Mouse (Mus musculus) stomach, postnatal 0 days (tissue): Measurements from ENCODE around the gene Prkcb. TPM values are rescaled to one million over a fixed set of nuclear protein-coding genes. Genes with fewer than 3 reads are reported as not detected.

Experiments used
- ATAC-seq: fragments of 200-750 bp; cut with Nextera tagmentation; 2 replicates; pipeline ENCODE4 v1.8.0; 2017; ENCODE audit not compliant: low FRiP score, low TSS enrichment
- DNase-seq: peaks from one replicate; pipeline ENCODE4 v3.0.0-alpha.2; 2016; ENCODE audit warnings: low spot score
- H3K27ac ChIP-seq: fragments of 300-500 bp; sonication (generic); replicated peaks from 2 replicates; pipeline ENCODE4 v1.5.1; 2014; ENCODE audit warnings: mild to moderate bottlenecking, control low read depth
- H3K27me3 ChIP-seq: fragments of 300-500 bp; sonication (generic); 2 replicates; pipeline ENCODE4 v1.6.1; 2014; ENCODE audit warnings: low read length; ENCODE audit not compliant: control insufficient read depth, insufficient read depth
- H3K36me3 ChIP-seq: fragments of 300-500 bp; sonication (generic); 2 replicates; pipeline ENCODE4 v1.6.1; 2014; ENCODE audit warnings: low read length, mixed read lengths; ENCODE audit not compliant: control insufficient read depth, insufficient read depth
- H3K4me1 ChIP-seq: fragments of 300-500 bp; sonication (generic); replicated peaks from 2 replicates; pipeline ENCODE4 v1.6.1; 2014; ENCODE audit warnings: antibody characterized with exemption; ENCODE audit not compliant: control insufficient read depth, insufficient read depth
- H3K4me2 ChIP-seq: fragments of 300-500 bp; sonication (generic); replicated peaks from 2 replicates; pipeline ENCODE4 v1.6.1; 2014; ENCODE audit warnings: low read depth, mild to moderate bottlenecking, control low read depth, moderate library complexity
- H3K4me3 ChIP-seq: fragments of 300-500 bp; sonication (generic); 2 replicates; pipeline ENCODE4 v1.5.1; 2014; ENCODE audit warnings: low read depth, low read length, control low read depth
- H3K9ac ChIP-seq: fragments of 300-500 bp; sonication (generic); 2 replicates; pipeline ENCODE4 v1.6.1; 2014; ENCODE audit warnings: mild to moderate bottlenecking, low read length, control low read depth, mixed read lengths
- H3K9me3 ChIP-seq: fragments of 300-500 bp; sonication (generic); 2 replicates; pipeline ENCODE4 v1.6.1; 2016; ENCODE audit warnings: low read length; ENCODE audit not compliant: control insufficient read depth
- CTCF ChIP-seq: IDR thresholded peaks from 2 replicates; pipeline ENCODE4 v1.5.1; 2016; ENCODE audit warnings: antibody characterized with exemption, low read depth, mild to moderate bottlenecking, moderate library complexity
- EP300 ChIP-seq: optimal IDR thresholded peaks from 2 replicates; pipeline ENCODE3; 2016; ENCODE audit warnings: antibody characterized with exemption
- WGBS: fragments of 180-500 bp; shearing (Covaris S2); extraction: QIAGEN DNeasy Blood & Tissue Kit; methylation state at CpG from one replicate; pipeline ENCODE4 v1.1.7; 2014; 5-methylcytosine and 5-hydroxymethylcytosine counted together
- polyA plus RNA-seq: library from polyadenylated mRNA; unstranded; fragments of >200 nt; fragmentation: Nextera tagmentation; extraction: Ambion mirVana; gene quantifications from 2 replicates; pipeline ENCODE4 v1.2.1, GENCODE M21; 2015

The Prkcb gene
- polyA plus RNA-seq, 1 experiment from 2014 or later, result 7.9 TPM

DNA sequence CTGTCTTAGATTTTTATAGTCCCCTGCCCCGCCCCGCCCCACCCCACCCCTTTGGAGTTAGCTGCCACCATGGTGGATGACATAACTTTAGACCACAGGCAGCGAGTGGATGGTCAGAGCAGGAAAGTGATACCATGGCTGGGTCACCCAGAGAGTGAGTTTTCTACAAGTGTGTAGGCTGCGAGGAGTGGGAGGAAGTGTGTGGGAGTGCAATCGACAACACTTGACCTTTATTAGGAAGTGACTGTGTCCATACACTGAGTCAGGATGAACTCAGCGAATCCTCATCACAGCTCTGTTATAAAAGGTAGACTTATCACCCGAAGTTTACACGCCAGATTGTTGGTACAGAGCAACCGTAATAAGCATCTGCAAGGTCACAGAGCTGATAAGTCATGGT lies 126.8 kb downstream of the Prkcb start:
- no peak for ATAC-seq
- H3K36me3 ChIP-seq, result no peaks in the 10 kb centered on the region
- TF ChIP-seq CTCF (no peak), EP300 (no peak)
- no peaks in the 10 kb centered on the region for H3K9me3 ChIP-seq
- no peak for DNase-seq
- no peaks in the 10 kb centered on the region for H3K27me3 ChIP-seq
- H3K4me3 ChIP-seq, result no peak overlapping the region
- H3K4me1 ChIP-seq, result no peaks in the 10 kb centered on the region
- H3K4me2 ChIP-seq, result no peak overlapping the region
- no peak overlapping the region for H3K27ac ChIP-seq
- H3K9ac ChIP-seq, result no peak overlapping the region
- WGBS, result 87% methylated on average over 9 of the region's 9 CpGs

DNA sequence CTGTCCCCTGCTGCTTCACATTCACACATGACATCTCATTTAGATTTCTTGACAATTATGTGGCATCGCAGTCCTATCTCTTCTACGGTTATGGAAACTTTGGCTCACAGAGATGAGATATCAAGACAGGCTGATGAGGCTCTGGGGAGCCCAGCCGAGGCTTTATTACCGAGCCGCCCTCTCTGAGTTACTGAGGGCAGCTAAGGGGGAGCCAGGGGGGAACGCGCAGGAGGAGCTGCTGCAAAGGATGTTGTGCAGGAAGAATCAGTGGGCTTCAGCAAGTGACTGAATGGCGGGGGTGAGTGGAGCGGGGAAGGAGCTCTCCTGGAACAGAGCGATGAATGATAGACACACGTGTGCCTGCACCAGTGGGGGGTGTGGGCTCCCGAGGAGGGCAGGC lies 127.4 kb downstream of the Prkcb start:
- Histone ChIP-seq H3K27ac (no peak overlapping the region), H3K4me1 (no peaks in the 10 kb centered on the region), H3K4me2 (no peak overlapping the region), H3K27me3 (no peaks in the 10 kb centered on the region), H3K36me3 (no peaks in the 10 kb centered on the region), H3K9ac (no peak overlapping the region), H3K4me3 (no peak overlapping the region), H3K9me3 (no peaks in the 10 kb centered on the region)
- no peak for ATAC-seq
- WGBS, result 73% methylated on average over 12 of the region's 12 CpGs
- TF ChIP-seq EP300 (no peak), CTCF (no peak)
- no peak for DNase-seq

DNA sequence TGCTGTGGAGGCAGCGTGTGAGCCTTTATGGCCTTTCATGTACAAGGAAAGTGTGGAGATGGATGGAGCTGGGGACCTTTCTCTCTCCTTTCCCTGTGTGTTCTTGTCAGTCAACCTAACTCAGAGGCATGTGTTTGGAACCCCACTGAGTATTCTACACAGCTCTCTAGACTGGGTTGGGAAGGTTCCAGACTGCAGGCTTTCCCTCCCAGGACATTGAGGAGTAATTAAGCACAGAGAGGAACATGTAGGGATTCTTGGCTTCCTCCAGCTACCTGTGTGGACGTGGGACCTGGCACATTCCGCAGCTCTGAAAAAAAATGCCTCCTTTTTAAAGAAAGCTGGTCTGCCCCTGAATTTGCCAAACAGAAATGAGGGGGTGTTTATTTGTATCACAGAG lies 130.0 kb downstream of the Prkcb start:
- WGBS, result 70% methylated on average over 3 of the region's 3 CpGs
- no peak for ATAC-seq
- H3K9me3 ChIP-seq, result no peaks in the 10 kb centered on the region

DNA sequence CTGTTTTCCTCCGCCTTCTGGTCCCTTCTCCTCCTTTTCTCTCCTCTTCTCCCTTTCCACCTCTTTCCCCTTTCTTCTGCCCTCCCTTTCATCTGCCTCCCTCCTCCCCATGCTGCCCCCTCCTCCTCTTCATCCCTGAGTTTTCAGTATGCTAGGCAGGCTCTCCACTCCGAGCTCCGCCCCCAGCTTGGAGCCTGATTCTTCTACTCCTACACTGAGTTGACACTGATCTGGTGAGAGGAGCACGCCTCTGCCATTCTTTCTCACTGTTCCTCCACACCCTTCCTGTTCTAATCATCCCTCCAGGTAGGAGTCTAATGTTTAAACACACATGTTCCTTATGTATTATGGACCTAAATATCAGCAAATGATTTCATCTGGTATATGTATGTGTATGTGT lies 135.3 kb downstream of the Prkcb start:
- no peak for ATAC-seq
- no peak for TF ChIP-seq EP300
- no peak for TF ChIP-seq CTCF
- H3K4me1 ChIP-seq, result no peaks in the 10 kb centered on the region
- no peak overlapping the region for H3K4me2 ChIP-seq
- 56% methylated on average over 4 of the region's 4 CpGs for WGBS
- no peaks in the 10 kb centered on the region for H3K36me3 ChIP-seq
- H3K4me3 ChIP-seq, result no peak overlapping the region
- no peak for DNase-seq
- no peak overlapping the region for H3K27ac ChIP-seq
- H3K9ac ChIP-seq, result no peak overlapping the region
- H3K9me3 ChIP-seq, result no peaks in the 10 kb centered on the region
- H3K27me3 ChIP-seq, result no peaks in the 10 kb centered on the region

More for the DNA sequence above, 130.0 kb downstream of the Prkcb start:
- Histone ChIP-seq H3K27ac (no peak overlapping the region), H3K9ac (no peak overlapping the region), H3K4me2 (no peak overlapping the region), H3K36me3 (no peaks in the 10 kb centered on the region), H3K4me1 (no peaks in the 10 kb centered on the region), H3K4me3 (no peak overlapping the region), H3K27me3 (no peaks in the 10 kb centered on the region)
- TF ChIP-seq CTCF (no peak), EP300 (no peak)
- no peak for DNase-seq

DNA sequence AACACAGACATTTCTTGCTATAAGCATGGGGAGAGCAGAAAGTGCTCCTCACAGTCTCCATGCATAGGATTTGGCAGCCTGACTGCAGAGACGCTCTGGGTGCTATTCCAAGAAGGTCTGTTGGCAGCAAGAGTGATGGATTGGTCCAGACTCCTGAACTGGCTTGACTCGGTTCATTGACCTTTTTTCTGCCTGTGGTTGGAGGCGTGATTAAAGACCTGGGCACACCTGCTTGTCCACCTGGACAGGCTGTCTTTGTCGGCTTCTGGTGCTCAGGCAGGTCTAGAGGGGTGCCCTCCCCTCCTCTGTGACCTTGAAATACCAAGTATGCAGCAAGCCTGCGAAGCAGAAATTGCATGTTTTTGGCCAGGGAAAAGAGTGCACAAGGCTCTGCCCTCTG lies 140.6 kb downstream of the Prkcb start:
- ATAC-seq, result no peak
- DNase-seq, result no peak
- no peaks in the 10 kb centered on the region for H3K36me3 ChIP-seq
- no peak overlapping the region for H3K9ac ChIP-seq
- no peaks in the 10 kb centered on the region for H3K4me1 ChIP-seq
- H3K4me2 ChIP-seq, result no peak overlapping the region
- H3K9me3 ChIP-seq, result no peaks in the 10 kb centered on the region
- WGBS, result 29% methylated on average over 5 of the region's 5 CpGs
- H3K4me3 ChIP-seq, result no peak overlapping the region
- no peaks in the 10 kb centered on the region for H3K27me3 ChIP-seq
- no peak overlapping the region for H3K27ac ChIP-seq
- TF ChIP-seq EP300, result no peak

DNA sequence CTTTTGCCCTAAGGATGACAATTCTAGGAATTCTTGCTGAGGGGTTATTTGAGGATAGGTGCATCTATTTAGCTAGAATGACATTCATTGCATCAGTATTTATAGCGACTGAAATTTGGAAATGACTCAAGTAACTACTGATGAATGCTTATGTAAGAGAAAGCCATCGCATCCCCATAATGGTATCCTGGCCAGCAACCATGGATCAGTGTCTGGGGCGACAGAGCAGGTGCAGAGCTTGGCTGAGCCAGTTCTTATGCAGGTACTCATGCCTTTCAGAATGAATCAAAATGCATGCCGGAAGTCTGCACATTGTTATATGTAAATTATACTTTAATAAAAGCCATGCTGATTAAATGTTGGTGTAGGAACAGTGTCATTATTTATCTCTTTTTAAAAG lies 143.8 kb downstream of the Prkcb start:
- no peaks in the 10 kb centered on the region for H3K9me3 ChIP-seq
- H3K36me3 ChIP-seq, result no peaks in the 10 kb centered on the region
- 80% methylated on average over 4 of the region's 4 CpGs for WGBS
- no peak for ATAC-seq
- no peak overlapping the region for H3K27ac ChIP-seq
- no peak overlapping the region for H3K4me2 ChIP-seq
- TF ChIP-seq EP300 (no peak), CTCF (no peak)
- H3K4me1 ChIP-seq, result no peaks in the 10 kb centered on the region
- no peak for DNase-seq
- H3K4me3 ChIP-seq, result no peak overlapping the region
- no peak overlapping the region for H3K9ac ChIP-seq
- H3K27me3 ChIP-seq, result no peaks in the 10 kb centered on the region
